Mouse (Mus musculus): ENCODE results near the gene Hist2h4.
A peak's percentile ranks its signal among the peaks of the same experiment; 100 is the strongest.
"Not testable (repeated sequence)": the region's sequence is repeated elsewhere in the genome, so short reads cannot be mapped to it uniquely, and the experiment has no call there.

Hist2h4 gene

GRCm38 (mm10) chr3:96245003-96245886, 17.9 kb downstream of the Hist2h4 start, which contains the start of gene Hist2h2aa1:
Hist2h2aa1 (plus strand) TSS chr3:96245497.
- peak; percentile 89 for DNase-seq

- no peak for DNase-seq
Measured at GRCm38 (mm10) chr3:96243921-96244572, 19.1 kb downstream of the Hist2h4 start.

GRCm38 (mm10) chr3:96240799-96241197, 22.3 kb downstream of the Hist2h4 start:
- no peak for DNase-seq

- peak; percentile 98 for DNase-seq
Measured at GRCm38 (mm10) chr3:96239949-96240798, 22.9 kb downstream of the Hist2h4 start, which contains the start of gene Hist2h2aa2. Hist2h2aa2 (minus strand) TSS chr3:96240276.

- DNase-seq: not testable (repeated sequence)
Measured at GRCm38 (mm10) chr3:96238954-96239793, 23.9 kb downstream of the Hist2h4 start, which contains the start of gene Hist2h3c2. Hist2h3c2 (minus strand) TSS chr3:96239127.

- DNase-seq: no peak
Measured at GRCm38 (mm10) chr3:96237904-96238511, 25.1 kb downstream of the Hist2h4 start.

GRCm38 (mm10) chr3:96237335-96237903, 25.7 kb downstream of the Hist2h4 start:
- no peak for DNase-seq

- no peak for DNase-seq
Measured at GRCm38 (mm10) chr3:96236834-96237334, 26.2 kb downstream of the Hist2h4 start.

GRCm38 (mm10) chr3:96235836-96236235, 27.3 kb downstream of the Hist2h4 start:
- no peak for DNase-seq

- no peak for DNase-seq
Measured at GRCm38 (mm10) chr3:96234914-96235313, 28.2 kb downstream of the Hist2h4 start.

- DNase-seq: peak; percentile 81
Measured at GRCm38 (mm10) chr3:96231758-96232120, 31.4 kb downstream of the Hist2h4 start.

- no peak for DNase-seq
Measured at GRCm38 (mm10) chr3:96230910-96231757, 32.0 kb downstream of the Hist2h4 start.

- DNase-seq: no peak
Measured at GRCm38 (mm10) chr3:96230404-96230803, 32.7 kb downstream of the Hist2h4 start.

- no peak for DNase-seq
Measured at GRCm38 (mm10) chr3:96228828-96229227, 34.3 kb downstream of the Hist2h4 start.

GRCm38 (mm10) chr3:96226695-96227648, 36.1 kb downstream of the Hist2h4 start:
- peak; percentile 70 for DNase-seq

GRCm38 (mm10) chr3:96225421-96225820, 37.7 kb downstream of the Hist2h4 start:
- DNase-seq: no peak

- no peak for DNase-seq
Measured at GRCm38 (mm10) chr3:96222774-96223173, 40.3 kb downstream of the Hist2h4 start.

GRCm38 (mm10) chr3:96221640-96222038, 41.5 kb downstream of the Hist2h4 start:
- no peak for DNase-seq

Measured in lung, postnatal 36 days (tissue).